Mouse (Mus musculus) limb, embryonic 11.5 days (tissue): ENCODE measurements around the gene Gsk3b. TPM values are rescaled to one million over a fixed set of nuclear protein-coding genes. Genes with fewer than 3 reads are reported as not detected.
"Not testable (repeated sequence)": the region's sequence is repeated elsewhere in the genome, so short reads cannot be mapped to it uniquely, and the experiment has no call there.

ENCODE experiments used
- ATAC-seq: fragments of 200-750 bp; cut with Nextera tagmentation; 2 replicates; pipeline ENCODE4 v1.8.0; 2017; ENCODE audit warnings: low read depth; ENCODE audit not compliant: insufficient number of reproducible peaks, low FRiP score, low TSS enrichment
- DNase-seq: peaks from one replicate; pipeline ENCODE4 v3.0.0-alpha.2; 2015; ENCODE audit warnings: low spot score
- H3K27ac ChIP-seq: fragments of 300-500 bp; sonication (generic); replicated peaks from 2 replicates; pipeline ENCODE4 v1.5.1; 2014; ENCODE audit warnings: low read depth, mild to moderate bottlenecking, low read length
- H3K27me3 ChIP-seq: fragments of 300-500 bp; sonication (generic); 2 replicates; pipeline ENCODE4 v1.6.1; 2014; ENCODE audit warnings: mild to moderate bottlenecking, low read length, mixed read lengths; ENCODE audit not compliant: control insufficient read depth, insufficient read depth
- H3K36me3 ChIP-seq: fragments of 300-500 bp; sonication (generic); 2 replicates; pipeline ENCODE4 v1.6.1; 2014; ENCODE audit warnings: mild to moderate bottlenecking, low read length, moderate library complexity, mixed read lengths; ENCODE audit not compliant: control insufficient read depth, insufficient read depth
- H3K4me1 ChIP-seq: fragments of 300-500 bp; sonication (generic); 2 replicates; pipeline ENCODE4 v1.6.1; 2014; ENCODE audit warnings: low read length, mixed read lengths; ENCODE audit not compliant: control insufficient read depth, insufficient read depth
- H3K4me2 ChIP-seq: fragments of 300-500 bp; sonication (generic); 2 replicates; pipeline ENCODE4 v1.6.1; 2014; ENCODE audit warnings: low read depth, mild to moderate bottlenecking, moderate library complexity; ENCODE audit not compliant: severe bottlenecking
- H3K4me3 ChIP-seq: fragments of 300-500 bp; sonication (generic); 2 replicates; pipeline ENCODE4 v1.5.1; 2014; ENCODE audit warnings: low read depth, low read length
- H3K9ac ChIP-seq: fragments of 300-500 bp; sonication (generic); 2 replicates; pipeline ENCODE4 v1.6.1; 2014; ENCODE audit warnings: mild to moderate bottlenecking, low read length
- H3K9me3 ChIP-seq: fragments of 300-500 bp; sonication (generic); 2 replicates; pipeline ENCODE4 v1.6.1; 2016; ENCODE audit warnings: low read length; ENCODE audit not compliant: control insufficient read depth
- WGBS: fragments of 180-500 bp; shearing (Covaris S2); extraction: QIAGEN DNeasy Blood & Tissue Kit; methylation state at CpG from one replicate; pipeline ENCODE4 v1.1.7; 2014; 5-methylcytosine and 5-hydroxymethylcytosine counted together
- polyA plus RNA-seq: library from polyadenylated mRNA; unstranded; fragments of >200 nt; fragmentation: Nextera tagmentation; extraction: Ambion mirVana; gene quantifications from 2 replicates; pipeline ENCODE4 v1.2.1, GENCODE M21; 2014

The Gsk3b gene
- polyA plus RNA-seq, 1 experiment from 2014 or later = 70.4 TPM

GRCm38 (mm10) chr16:38110575-38110974 lies 21.8 kb downstream of the Gsk3b start:
- no peak for ATAC-seq
- H3K36me3 ChIP-seq = peaks cover 2% of the 10 kb centered on the region; the same call in 1 of the 2 replicates

GRCm38 (mm10) chr16:38114074-38114473 lies 25.3 kb downstream of the Gsk3b start:
- 95% methylated on average over 2 of the region's 2 CpGs for WGBS
- H3K9ac ChIP-seq = no peak overlapping the region

More at GRCm38 (mm10) chr16:38110575-38110974, 21.8 kb downstream of the Gsk3b start:
- no peak overlapping the region for H3K4me3 ChIP-seq
- H3K27me3 ChIP-seq = no peaks in the 10 kb centered on the region
- DNase-seq = no peak
- H3K9ac ChIP-seq = no peak overlapping the region
- 79% methylated on average over 5 of the region's 5 CpGs for WGBS
- no peak overlapping the region for H3K4me2 ChIP-seq
- H3K9me3 ChIP-seq = no peaks in the 10 kb centered on the region
- no peaks in the 10 kb centered on the region for H3K4me1 ChIP-seq
- no peak overlapping the region for H3K27ac ChIP-seq

DNA sequence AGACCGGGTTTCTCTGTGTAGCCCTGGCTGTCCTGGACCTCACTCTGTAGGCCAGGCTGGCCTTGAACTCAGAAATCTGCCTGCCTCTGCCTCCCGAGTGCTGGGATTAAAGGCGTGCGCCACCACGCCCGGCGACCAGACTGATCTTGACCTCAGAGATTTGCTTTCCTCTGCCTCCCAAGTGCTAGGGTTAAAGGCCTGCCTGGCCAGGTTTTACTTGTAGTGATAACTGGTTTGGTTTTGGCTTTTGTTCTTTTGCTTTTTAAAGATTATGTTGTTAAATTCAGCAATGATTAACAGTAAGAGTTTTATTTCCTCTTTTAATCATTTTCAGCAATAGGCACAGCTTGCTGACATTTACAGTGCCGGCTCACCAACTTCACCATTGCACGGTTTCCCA lies 29.1 kb downstream of the Gsk3b start:
- 91% methylated on average over 9 of the region's 9 CpGs for WGBS
- not testable (repeated sequence) for ATAC-seq, H3K4me1 ChIP-seq, H3K36me3 ChIP-seq, H3K9ac ChIP-seq, H3K9me3 ChIP-seq, H3K27me3 ChIP-seq, H3K4me3 ChIP-seq, H3K27ac ChIP-seq, H3K4me2 ChIP-seq, DNase-seq

More at GRCm38 (mm10) chr16:38114074-38114473, 25.3 kb downstream of the Gsk3b start:
- Histone ChIP-seq H3K4me1 (no peaks in the 10 kb centered on the region; the same call in 1 of the 2 replicates), H3K27me3 (no peaks in the 10 kb centered on the region), H3K4me2 (no peak overlapping the region), H3K4me3 (no peak overlapping the region), H3K27ac (no peak overlapping the region), H3K36me3 (peaks cover 2% of the 10 kb centered on the region; the same call in 1 of the 2 replicates), H3K9me3 (no peaks in the 10 kb centered on the region)
- ATAC-seq (no peak), DNase-seq (no peak)

- no peak for ATAC-seq
- no peak for DNase-seq
- Histone ChIP-seq H3K36me3 (peaks cover 2% of the 10 kb centered on the region; the same call in 1 of the 2 replicates), H3K4me2 (no peak overlapping the region), H3K9ac (no peak overlapping the region), H3K4me3 (no peak overlapping the region), H3K4me1 (no peaks in the 10 kb centered on the region; the same call in 1 of the 2 replicates), H3K27ac (no peak overlapping the region), H3K9me3 (no peaks in the 10 kb centered on the region), H3K27me3 (no peaks in the 10 kb centered on the region)
- 83% methylated on average over 1 of the region's 1 CpGs for WGBS
Measured at GRCm38 (mm10) chr16:38118723-38119122, 29.9 kb downstream of the Gsk3b start.

DNA sequence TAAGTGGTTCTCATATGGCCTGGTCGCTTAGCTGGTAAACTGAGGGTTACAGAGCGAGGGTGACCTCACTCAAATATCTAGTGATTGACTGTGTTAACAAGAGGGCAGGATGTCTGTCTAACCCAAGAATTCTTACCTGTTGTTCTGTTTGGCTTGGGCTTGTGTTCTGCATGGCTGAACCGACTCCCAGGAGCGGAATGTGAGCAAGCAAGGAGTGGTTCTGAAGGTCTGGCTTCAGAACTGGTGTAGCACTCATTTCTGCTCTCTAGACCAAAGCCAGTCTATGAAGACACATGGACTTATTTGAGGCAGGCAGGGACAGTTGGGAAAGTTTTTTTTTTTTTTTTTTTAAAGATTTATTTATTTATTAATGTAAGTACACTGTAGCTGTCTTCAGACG lies 30.5 kb downstream of the Gsk3b start:
- H3K36me3 ChIP-seq = no peaks in the 10 kb centered on the region; the same call in 1 of the 2 replicates
- DNase-seq = no peak
- no peak overlapping the region for H3K27ac ChIP-seq
- no peaks in the 10 kb centered on the region for H3K27me3 ChIP-seq
- ATAC-seq = no peak
- no peak overlapping the region for H3K4me3 ChIP-seq
- no peaks in the 10 kb centered on the region; the same call in 1 of the 2 replicates for H3K4me1 ChIP-seq
- WGBS = 90% methylated on average over 5 of the region's 5 CpGs
- H3K9ac ChIP-seq = no peak overlapping the region
- no peaks in the 10 kb centered on the region for H3K9me3 ChIP-seq
- H3K4me2 ChIP-seq = no peak overlapping the region

DNA sequence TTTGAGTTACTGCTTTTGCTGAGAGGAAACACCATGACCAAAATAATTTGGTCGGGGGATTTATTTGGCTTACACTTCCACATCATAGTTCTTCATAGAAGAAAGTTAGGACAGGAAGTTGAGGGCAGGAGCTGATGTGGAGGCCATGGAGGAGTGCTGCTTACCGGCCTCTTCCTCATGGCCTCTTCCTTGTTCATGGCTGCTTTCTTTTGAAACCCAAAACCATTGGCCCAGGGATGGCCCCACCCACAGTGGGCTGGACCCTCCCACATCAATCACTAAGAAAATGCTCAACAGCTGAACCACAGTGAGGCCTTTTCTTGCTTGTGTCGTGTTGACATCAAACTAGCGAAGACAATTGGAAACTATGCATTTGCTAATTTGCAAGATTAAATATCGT lies 40.4 kb downstream of the Gsk3b start:
- Histone ChIP-seq H3K36me3 (no peaks in the 10 kb centered on the region), H3K9ac (no peak overlapping the region), H3K27me3 (no peaks in the 10 kb centered on the region), H3K9me3 (no peaks in the 10 kb centered on the region), H3K4me2 (no peak overlapping the region), H3K4me1 (0 out of 2 replicates have a peak, but pooled peaks cover 4% of the 10 kb centered on the region), H3K4me3 (no peak overlapping the region), H3K27ac (no peak overlapping the region)
- WGBS = 82% methylated on average over 5 of the region's 5 CpGs
- DNase-seq (no peak), ATAC-seq (no peak)

- H3K27ac ChIP-seq = no peak overlapping the region
- DNase-seq = no peak
Measured at GRCm38 (mm10) chr16:38131041-38131440, 42.2 kb downstream of the Gsk3b start.

DNA sequence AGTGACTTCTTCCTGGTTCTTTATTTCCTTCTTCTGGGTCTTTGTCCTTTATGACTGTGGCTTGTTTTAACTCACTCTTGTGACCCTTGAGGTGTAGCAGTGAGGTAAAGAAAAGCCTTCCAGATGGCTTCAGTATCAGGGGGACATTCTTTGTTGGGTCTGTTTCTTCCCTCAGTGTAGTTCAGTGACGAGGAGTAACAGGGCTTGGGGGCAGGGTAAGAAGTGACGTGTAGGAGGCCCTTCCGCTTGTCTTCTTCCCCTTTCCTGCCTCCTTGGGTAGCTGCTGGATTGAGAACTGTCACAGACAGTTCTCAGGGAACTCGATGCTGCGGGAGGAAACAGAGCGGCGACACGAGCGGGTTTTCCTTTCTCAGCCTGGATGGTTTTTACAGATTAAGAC lies 43.0 kb downstream of the Gsk3b start:
- 50% methylated on average over 9 of the region's 9 CpGs for WGBS
- no peak for DNase-seq

More at GRCm38 (mm10) chr16:38131041-38131440, 42.2 kb downstream of the Gsk3b start:
- Histone ChIP-seq H3K9me3 (no peaks in the 10 kb centered on the region; the same call in 1 of the 2 replicates), H3K9ac (no peak overlapping the region), H3K36me3 (no peaks in the 10 kb centered on the region), H3K4me1 (0 out of 2 replicates have a peak, but pooled peaks cover 4% of the 10 kb centered on the region), H3K4me2 (no peak overlapping the region), H3K4me3 (no peak overlapping the region), H3K27me3 (no peaks in the 10 kb centered on the region)
- ATAC-seq = no peak
- 86% methylated on average over 3 of the region's 3 CpGs for WGBS

GRCm38 (mm10) chr16:38132210-38132609 lies 43.4 kb downstream of the Gsk3b start:
- no peak overlapping the region for H3K27ac ChIP-seq
- no peaks in the 10 kb centered on the region for H3K36me3 ChIP-seq
- ATAC-seq = no peak
- H3K4me1 ChIP-seq = peaks cover 5% of the 10 kb centered on the region; the same call in 1 of the 2 replicates
- no peak overlapping the region for H3K9ac ChIP-seq
- WGBS = 81% methylated on average over 7 of the region's 7 CpGs
- no peak overlapping the region for H3K4me2 ChIP-seq
- H3K9me3 ChIP-seq = no peaks in the 10 kb centered on the region; the same call in 1 of the 2 replicates
- H3K27me3 ChIP-seq = no peaks in the 10 kb centered on the region
- DNase-seq = no peak
- H3K4me3 ChIP-seq = no peak overlapping the region

More for the DNA sequence above, 43.0 kb downstream of the Gsk3b start:
- no peak for ATAC-seq
- Histone ChIP-seq H3K27me3 (no peaks in the 10 kb centered on the region), H3K4me3 (no peak overlapping the region), H3K36me3 (no peaks in the 10 kb centered on the region), H3K27ac (no peak overlapping the region; the same call in 1 of the 2 replicates), H3K9ac (no peak overlapping the region), H3K4me1 (0 out of 2 replicates have a peak, but pooled peaks cover 4% of the 10 kb centered on the region), H3K4me2 (no peak overlapping the region), H3K9me3 (no peaks in the 10 kb centered on the region; the same call in 1 of the 2 replicates)
